Mouse (Mus musculus) neural tube, embryonic 12.5 days (tissue): ENCODE results near the gene Rgs13. TPM values are rescaled to one million over a fixed set of nuclear protein-coding genes. Genes with fewer than 3 reads are reported as not detected.

Experiments
- polyA plus RNA-seq: library from polyadenylated mRNA; unstranded; fragments of >200 nt; fragmentation: Nextera tagmentation; extraction: Ambion mirVana; gene quantifications from 2 replicates; pipeline ENCODE4 v1.2.1, GENCODE M21; 2016

Rgs13 gene
- polyA plus RNA-seq, 1 experiment from 2014 or later = 0.41 TPM

Other genes with a start within 250 kb of the Rgs13 start
- gene Rgs2, start 173.2 kb downstream of the Rgs13 start, polyA plus RNA-seq = 77.2 and 83.4 TPM in 2 replicates
- gene Rgs1, start 71.9 kb upstream of the Rgs13 start, polyA plus RNA-seq = not detected in 2 replicates